9 mouse cellular contexts compared by ENCODE assay signal in genomic region chr1:45431922-45432321, GRCm38 (mm10).
DNase-seq lines count a peak whose midpoint lies in the region; ATAC-seq lines count a peak whose summit lies in the region.
"Had no signal": no experiment of that assay in that cellular context is flagged by ENCODE, and none has a peak within 500 bp of the region (broad histone marks: within the 10 kb centered on the region; RNA-seq: fewer than 3 reads in every experiment).

No protein-coding gene starts in this region.

- DNase-seq in layer of hippocampus, adult 18-20 months (ENCODE audit: low spot score in 2 of 2) = peak; percentile 2 to 50
- no peak for DNase-seq in layer of hippocampus, postnatal 25 days (ENCODE audit: extremely low spot score in 1 of 2, low spot score in 1 of 2)
- DNase-seq in c-Kit-positive CD71-positive TER-119-positive erythroid progenitor cells, embryonic 14.5 days (ENCODE audit: low spot score) = peak; percentile 16
- peak; percentile 12 for DNase-seq in kidney, adult 11 months

- no peak overlapping the region for H3K4me2 ChIP-seq in forebrain, embryonic 16.5 days (ENCODE audit: low read length)
- H3K4me2 ChIP-seq in limb, embryonic 13.5 days (replicated peaks) = no peak overlapping the region
- no peak overlapping the region for H3K4me2 ChIP-seq in neural tube, embryonic 12.5 days (replicated peaks)
- H3K4me2 ChIP-seq: neural tube, embryonic 13.5 days had no signal

- peak; percentile 89 for ATAC-seq in forebrain, embryonic 16.5 days
- ATAC-seq in limb, embryonic 13.5 days (ENCODE audit: low FRiP score, low read depth) = peak; percentile 75
- peak; percentile 86 for ATAC-seq in neural tube, embryonic 12.5 days (ENCODE audit: low FRiP score, low read depth)
- no peak for ATAC-seq in erythroblast, adult 5-6 weeks (replicated peaks; ENCODE audit: low FRiP score, poor library complexity, severe bottlenecking)

- H3K36me3 ChIP-seq in forebrain, embryonic 16.5 days (ENCODE audit: control insufficient read depth, insufficient read depth) = no peaks in the 10 kb centered on the region
- H3K36me3 ChIP-seq in limb, embryonic 13.5 days = peaks cover 35% of the 10 kb centered on the region
- H3K36me3 ChIP-seq in neural tube, embryonic 12.5 days = no peaks in the 10 kb centered on the region

- H3K4me1 ChIP-seq in forebrain, embryonic 16.5 days (replicated peaks; ENCODE audit: control insufficient read depth, insufficient read depth, low read length) = no peaks in the 10 kb centered on the region
- H3K4me1 ChIP-seq in limb, embryonic 13.5 days = no peaks in the 10 kb centered on the region
- no peaks in the 10 kb centered on the region for H3K4me1 ChIP-seq in neural tube, embryonic 12.5 days
- H3K4me1 ChIP-seq: neural tube, embryonic 13.5 days had no signal

- WGBS in forebrain, embryonic 16.5 days = 15% methylated on average over 3 of the region's 3 CpGs
- 19% methylated on average over 3 of the region's 3 CpGs for WGBS in limb, embryonic 13.5 days
- 27% methylated on average over 3 of the region's 3 CpGs for WGBS in neural tube, embryonic 12.5 days

- no peaks in the 10 kb centered on the region for H3K27me3 ChIP-seq in forebrain, embryonic 16.5 days (replicated peaks; ENCODE audit: control insufficient read depth, insufficient read depth, low read length)
- no peaks in the 10 kb centered on the region for H3K27me3 ChIP-seq in limb, embryonic 13.5 days
- no peaks in the 10 kb centered on the region for H3K27me3 ChIP-seq in neural tube, embryonic 12.5 days (replicated peaks)
- H3K27me3 ChIP-seq: neural tube, embryonic 13.5 days had no signal

- no peak overlapping the region for H3K27ac ChIP-seq in forebrain, embryonic 16.5 days (ENCODE audit: low read length)
- no peak overlapping the region for H3K27ac ChIP-seq in limb, embryonic 13.5 days
- no peak overlapping the region for H3K27ac ChIP-seq in neural tube, embryonic 12.5 days
- H3K27ac ChIP-seq: neural tube, embryonic 13.5 days had no signal

- H3K9me3 ChIP-seq in forebrain, embryonic 16.5 days (ENCODE audit: control insufficient read depth, low read length) = no peaks in the 10 kb centered on the region
- H3K9me3 ChIP-seq in limb, embryonic 13.5 days = peaks cover 3% of the 10 kb centered on the region; the same call in 1 of the 2 replicates
- no peaks in the 10 kb centered on the region for H3K9me3 ChIP-seq in neural tube, embryonic 12.5 days
- H3K9me3 ChIP-seq: neural tube, embryonic 13.5 days had no signal

- H3K4me3 ChIP-seq in forebrain, embryonic 16.5 days (replicated peaks; ENCODE audit: low read length) = no peak overlapping the region
- no peak overlapping the region for H3K4me3 ChIP-seq in limb, embryonic 13.5 days
- no peak overlapping the region for H3K4me3 ChIP-seq in neural tube, embryonic 12.5 days
- H3K4me3 ChIP-seq: neural tube, embryonic 13.5 days had no signal

- H3K9ac ChIP-seq in forebrain, embryonic 16.5 days (replicated peaks; ENCODE audit: low read depth, low read length) = no peak overlapping the region
- H3K9ac ChIP-seq in limb, embryonic 13.5 days = no peak overlapping the region
- no peak overlapping the region for H3K9ac ChIP-seq in neural tube, embryonic 12.5 days
- H3K9ac ChIP-seq: neural tube, embryonic 13.5 days had no signal

Comparison
In these comparisons a context has a peak if more than half of its experiments do, and no peak if none do; other contexts are left out.
1. DNase-seq: peak in layer of hippocampus, adult 18-20 months (2 of 2), c-Kit-positive CD71-positive TER-119-positive erythroid progenitor cells, embryonic 14.5 days (single experiment) and kidney, adult 11 months (single experiment); none in layer of hippocampus, postnatal 25 days (0 of 2).